Mouse (Mus musculus) E14TG2a.4 (cell line): ENCODE measurements around the gene Sorcs1.

Source experiments
- H3K27me3 ChIP-seq: 2 replicates; pipeline ENCODE4 v1.6.1; 2014; ENCODE audit warnings: low read length, control low read depth; ENCODE audit not compliant: insufficient read depth
- H3K36me3 ChIP-seq: 2 replicates; pipeline ENCODE4 v1.6.1; 2014; ENCODE audit warnings: low read length, control low read depth; ENCODE audit not compliant: insufficient read depth
- H3K4me1 ChIP-seq: replicated peaks from 2 replicates; pipeline ENCODE4 v1.6.1; 2014; ENCODE audit warnings: low read depth, low read length, control low read depth
- H3K4me3 ChIP-seq: replicated peaks from 2 replicates; pipeline ENCODE4 v1.5.1; 2014; ENCODE audit warnings: mild to moderate bottlenecking, low read length
- H3K9me3 ChIP-seq: 2 replicates; pipeline ENCODE4 v1.6.1; 2014; ENCODE audit warnings: low read length, control low read depth
- CTCF ChIP-seq: conservative IDR thresholded peaks from 2 replicates; pipeline ENCODE4 v1.5.1; 2014; ENCODE audit warnings: low read length
- NANOG ChIP-seq: IDR thresholded peaks from 2 replicates; pipeline ENCODE4 v1.6.1; 2014; ENCODE audit warnings: borderline replicate concordance, low read length, mixed read lengths
- POU5F1 ChIP-seq: IDR thresholded peaks from 2 replicates; pipeline ENCODE4 v1.6.1; 2014; ENCODE audit warnings: low read length, borderline replicate concordance

The Sorcs1 gene

DNA sequence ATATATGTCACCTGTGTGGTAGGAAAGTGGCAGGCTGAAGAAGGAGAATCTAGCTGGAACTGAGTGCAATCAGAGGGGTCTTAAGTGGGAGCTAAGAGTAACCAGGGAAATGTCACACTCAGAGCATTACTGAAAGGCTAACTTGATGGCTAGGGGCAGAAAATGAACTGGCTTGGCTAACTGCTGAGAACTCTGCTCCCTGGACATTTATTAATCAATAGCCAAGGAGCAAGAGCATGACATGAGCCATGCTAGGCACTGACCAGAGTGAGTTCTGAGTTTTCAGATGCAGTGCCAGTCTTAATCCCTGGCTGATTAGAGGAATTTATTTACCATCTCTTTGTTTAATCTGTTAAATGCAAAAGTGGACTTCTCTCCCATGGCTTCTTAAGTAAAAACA lies 95.5 kb downstream of the Sorcs1 start:
- no peak for TF ChIP-seq NANOG
- TF ChIP-seq POU5F1 = no peak
- no peak for TF ChIP-seq CTCF
- no peaks in the 10 kb centered on the region for H3K9me3 ChIP-seq
- no peaks in the 10 kb centered on the region for H3K27me3 ChIP-seq
- H3K4me3 ChIP-seq = no peak overlapping the region
- H3K4me1 ChIP-seq = no peaks in the 10 kb centered on the region
- no peaks in the 10 kb centered on the region for H3K36me3 ChIP-seq

- Histone ChIP-seq H3K4me1 (0 out of 2 replicates have a peak, but pooled peaks cover 1% of the 10 kb centered on the region), H3K4me3 (no peak overlapping the region), H3K27me3 (no peaks in the 10 kb centered on the region), H3K36me3 (no peaks in the 10 kb centered on the region), H3K9me3 (no peaks in the 10 kb centered on the region)
- no peak for TF ChIP-seq POU5F1
- no peak for TF ChIP-seq CTCF
- TF ChIP-seq NANOG = no peak
These were observed 108.7 kb downstream of the Sorcs1 start for GRCm38 (mm10) chr19:50569669-50570195.

- no peak for TF ChIP-seq CTCF
- no peak for TF ChIP-seq POU5F1
- no peak for TF ChIP-seq NANOG
- H3K9me3 ChIP-seq = no peaks in the 10 kb centered on the region
- H3K27me3 ChIP-seq = no peaks in the 10 kb centered on the region
- no peak overlapping the region for H3K4me3 ChIP-seq
- H3K4me1 ChIP-seq = peaks cover 2% of the 10 kb centered on the region; the same call in 1 of the 2 replicates
- no peaks in the 10 kb centered on the region for H3K36me3 ChIP-seq
These were observed 112.1 kb downstream of the Sorcs1 start for GRCm38 (mm10) chr19:50566306-50566705.

DNA sequence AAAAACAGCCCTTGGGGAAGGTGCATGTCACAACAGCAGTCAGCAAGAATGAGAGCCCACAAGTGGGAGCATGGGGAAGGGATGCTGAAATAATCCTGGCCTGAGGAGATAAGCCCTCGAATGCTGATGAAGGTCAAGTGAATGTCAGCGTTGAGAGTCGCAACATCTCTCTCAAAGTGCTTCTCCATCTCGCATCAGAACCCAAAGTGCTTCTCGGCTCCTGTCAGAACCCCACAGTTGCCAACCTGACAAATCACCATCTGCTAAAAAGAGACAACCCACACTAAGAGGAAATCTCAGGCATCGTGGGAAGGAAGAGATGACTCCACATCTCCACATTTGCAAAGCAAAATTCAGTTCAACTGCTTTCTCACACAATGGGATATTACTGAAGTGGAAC lies 119.7 kb downstream of the Sorcs1 start:
- Histone ChIP-seq H3K9me3 (no peaks in the 10 kb centered on the region), H3K4me1 (peaks cover 10% of the 10 kb centered on the region; the same call in 1 of the 2 replicates), H3K36me3 (no peaks in the 10 kb centered on the region), H3K27me3 (no peaks in the 10 kb centered on the region), H3K4me3 (no peak overlapping the region)
- TF ChIP-seq NANOG (no peak), CTCF (no peak), POU5F1 (no peak)

DNA sequence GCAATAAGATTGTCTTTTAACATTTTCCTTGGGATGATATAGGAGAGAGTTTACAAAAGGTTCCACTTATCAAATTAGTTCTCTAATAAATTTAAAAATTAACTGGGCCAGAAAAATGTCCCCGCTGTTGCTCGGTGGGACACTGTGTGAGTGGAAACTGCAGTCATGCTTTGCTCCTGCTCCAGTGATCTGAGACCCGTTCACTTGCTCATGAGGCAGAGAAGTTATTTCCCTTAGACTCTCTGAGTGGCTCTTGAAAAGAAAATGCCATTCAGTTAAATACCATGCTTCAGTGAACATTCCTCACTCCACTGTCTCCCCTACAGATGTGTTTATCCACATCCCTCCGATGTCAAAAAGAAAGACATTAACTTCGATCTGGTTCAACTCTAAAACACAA lies 144.4 kb downstream of the Sorcs1 start:
- H3K4me3 ChIP-seq = no peak overlapping the region
- TF ChIP-seq CTCF = no peak
- TF ChIP-seq POU5F1 = no peak
- TF ChIP-seq NANOG = no peak

DNA sequence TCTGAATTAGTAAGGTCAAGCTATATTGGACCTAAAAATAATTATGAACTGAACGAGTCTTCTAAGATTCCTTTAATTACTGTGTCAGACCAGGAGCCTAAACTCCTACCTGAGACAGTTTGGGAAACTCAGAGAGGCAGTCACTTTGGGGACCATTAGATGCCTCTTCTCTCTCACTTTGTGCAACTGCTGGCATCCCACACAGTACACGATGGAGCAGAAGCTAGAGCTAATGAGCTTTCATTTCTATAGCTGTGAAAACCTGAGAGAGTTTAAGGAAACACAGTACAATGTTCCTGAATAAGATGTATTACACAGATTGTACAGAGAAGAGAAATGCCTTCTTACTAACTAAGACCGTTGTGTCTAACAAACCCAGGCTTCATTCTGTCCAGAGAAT lies 150.6 kb downstream of the Sorcs1 start:
- Histone ChIP-seq H3K36me3 (no peaks in the 10 kb centered on the region), H3K27me3 (no peaks in the 10 kb centered on the region), H3K9me3 (no peaks in the 10 kb centered on the region), H3K4me1 (0 out of 2 replicates have a peak, but pooled peaks cover 5% of the 10 kb centered on the region), H3K4me3 (no peak overlapping the region)
- no peak for TF ChIP-seq POU5F1
- TF ChIP-seq CTCF = no peak
- TF ChIP-seq NANOG = no peak

More for the DNA sequence above, 144.4 kb downstream of the Sorcs1 start:
- H3K36me3 ChIP-seq = no peaks in the 10 kb centered on the region
- 0 out of 2 replicates have a peak, but pooled peaks cover 5% of the 10 kb centered on the region for H3K4me1 ChIP-seq
- no peaks in the 10 kb centered on the region for H3K27me3 ChIP-seq
- H3K9me3 ChIP-seq = no peaks in the 10 kb centered on the region

DNA sequence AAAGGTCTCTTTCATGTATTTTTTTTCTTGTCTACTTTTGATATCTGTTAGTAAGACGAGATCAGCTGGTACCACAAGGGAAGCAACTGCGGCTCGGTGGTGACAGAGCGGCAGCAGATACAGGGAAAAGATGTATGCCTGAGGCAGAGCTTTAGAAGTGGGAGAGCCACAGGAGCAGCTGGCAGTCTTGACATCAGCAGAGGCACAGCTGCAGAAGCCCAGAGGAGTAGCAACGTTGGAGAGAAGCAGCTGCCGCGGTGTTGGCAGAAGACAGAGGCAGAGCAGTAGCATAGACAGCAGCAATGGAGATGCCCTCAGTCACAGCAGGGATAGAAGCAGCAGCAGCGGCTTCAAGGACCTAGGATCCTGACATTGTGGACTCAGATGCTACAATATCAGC lies 152.4 kb downstream of the Sorcs1 start:
- Histone ChIP-seq H3K9me3 (no peaks in the 10 kb centered on the region), H3K27me3 (no peaks in the 10 kb centered on the region), H3K4me3 (no peak overlapping the region), H3K36me3 (no peaks in the 10 kb centered on the region), H3K4me1 (0 out of 2 replicates have a peak, but pooled peaks cover under 1% of the 10 kb centered on the region)
- TF ChIP-seq NANOG = no peak
- TF ChIP-seq CTCF = no peak
- no peak for TF ChIP-seq POU5F1

DNA sequence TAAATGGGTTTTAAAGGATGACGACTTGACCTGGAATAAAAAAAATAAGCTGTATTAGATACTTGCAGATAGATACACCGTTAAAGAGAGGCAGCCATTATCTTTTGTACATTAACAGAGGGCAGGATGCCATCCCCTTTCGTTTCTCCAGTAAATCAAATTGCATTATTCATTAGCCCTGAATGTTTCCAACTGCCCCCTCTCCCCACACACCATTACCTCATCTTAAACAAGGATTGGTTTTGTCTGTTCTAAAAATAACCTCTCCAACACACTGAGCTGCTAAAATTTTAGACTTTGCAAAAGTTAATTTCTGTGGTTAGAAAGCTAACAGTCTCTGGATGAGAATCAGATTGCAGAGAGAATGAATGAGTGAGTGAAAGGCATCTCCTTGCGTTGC lies 156.5 kb downstream of the Sorcs1 start:
- Histone ChIP-seq H3K27me3 (no peaks in the 10 kb centered on the region), H3K36me3 (no peaks in the 10 kb centered on the region), H3K4me1 (no peaks in the 10 kb centered on the region), H3K4me3 (no peak overlapping the region), H3K9me3 (no peaks in the 10 kb centered on the region)
- TF ChIP-seq POU5F1 = no peak
- TF ChIP-seq NANOG = no peak
- TF ChIP-seq CTCF = no peak

- Histone ChIP-seq H3K4me3 (no peak overlapping the region), H3K9me3 (no peaks in the 10 kb centered on the region), H3K4me1 (no peaks in the 10 kb centered on the region), H3K27me3 (no peaks in the 10 kb centered on the region), H3K36me3 (no peaks in the 10 kb centered on the region)
- TF ChIP-seq CTCF = no peak
These were observed 163.3 kb downstream of the Sorcs1 start for GRCm38 (mm10) chr19:50515059-50515673.
